Mouse (Mus musculus) right cerebral cortex, postnatal 25 days (tissue): ENCODE data around the gene Rhou.
"Not testable (repeated sequence)": the region's sequence is repeated elsewhere in the genome, so short reads cannot be mapped to it uniquely, and the experiment has no call there.

Experiments used
- DNase-seq: peaks from one replicate; pipeline ENCODE4 v3.0.0; 2022

The Rhou gene

DNA sequence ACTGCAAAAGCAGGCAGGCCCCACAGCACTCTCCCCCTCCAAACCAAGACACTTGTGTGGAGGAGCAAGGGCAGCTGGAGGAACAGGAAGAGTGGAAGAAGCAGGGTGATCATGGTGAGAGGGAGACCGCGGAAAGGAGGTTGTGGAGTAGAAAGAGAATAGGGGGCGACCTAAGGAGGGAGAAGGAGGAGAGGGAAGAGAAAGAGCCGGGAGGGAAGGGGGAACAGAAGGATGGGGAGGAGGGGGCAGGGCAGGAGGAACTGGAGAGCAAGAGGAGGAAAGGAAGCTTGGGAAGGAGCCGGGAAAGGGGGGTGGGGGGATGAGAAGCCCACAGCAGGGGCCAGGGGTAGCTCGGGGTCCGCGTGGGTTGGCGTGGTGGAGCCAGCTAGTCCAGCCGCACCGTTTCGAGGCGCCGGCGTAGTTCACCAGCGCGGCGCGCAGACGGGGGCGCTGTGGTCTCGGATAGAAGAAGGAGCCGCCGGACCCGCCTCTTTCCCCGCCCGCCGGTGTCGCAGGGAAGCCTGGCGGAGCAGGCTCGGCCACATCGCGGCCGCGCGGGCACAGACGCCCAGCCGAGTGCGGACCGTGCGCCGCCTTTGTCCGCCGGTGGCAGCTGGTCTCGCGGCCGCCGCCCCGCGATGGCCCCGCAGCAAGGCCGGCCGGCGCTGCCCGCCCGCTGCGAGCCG lies at the start of gene Rhou:
Rhou (plus strand) TSS at position 622 of the 686 bp plus-strand sequence.
- DNase-seq = peak; percentile 93

DNA sequence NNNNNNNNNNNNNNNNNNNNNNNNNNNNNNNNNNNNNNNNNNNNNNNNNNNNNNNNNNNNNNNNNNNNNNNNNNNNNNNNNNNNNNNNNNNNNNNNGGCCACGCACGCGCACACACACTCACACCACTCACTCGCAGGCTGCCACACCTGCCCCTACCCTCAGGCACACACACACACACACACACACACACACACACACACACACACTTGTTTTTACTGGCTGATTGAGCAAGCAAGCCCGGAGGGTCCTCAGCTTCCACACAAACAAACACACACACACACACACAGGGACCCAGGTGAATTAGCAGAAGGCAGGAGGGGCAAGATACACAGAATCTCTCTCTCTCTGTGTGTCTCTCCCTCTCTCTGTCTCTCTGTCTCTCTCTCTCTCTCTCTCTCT lies 41.1 kb upstream of the Rhou start:
- DNase-seq = not testable (repeated sequence)

DNA sequence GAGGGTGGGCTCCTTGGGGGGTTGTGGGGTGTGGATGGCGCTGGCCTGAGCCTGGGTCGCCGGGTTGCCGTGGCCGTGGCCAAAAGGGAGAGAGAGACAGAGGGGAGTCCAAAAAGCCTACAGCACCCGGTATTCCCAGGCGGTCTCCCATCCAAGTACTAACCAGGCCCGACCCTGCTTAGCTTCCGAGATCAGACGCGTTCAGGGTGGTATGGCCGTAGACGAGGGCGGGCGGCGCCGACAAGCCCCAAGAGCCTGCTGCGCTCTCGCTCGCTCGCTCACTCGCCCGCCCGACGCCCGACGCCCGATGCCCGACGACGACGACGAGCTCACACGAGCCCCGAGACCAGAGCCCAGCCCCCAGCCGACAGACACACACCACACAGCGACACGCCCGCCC lies 30.2 kb upstream of the Rhou start:
- not testable (repeated sequence) for DNase-seq

DNA sequence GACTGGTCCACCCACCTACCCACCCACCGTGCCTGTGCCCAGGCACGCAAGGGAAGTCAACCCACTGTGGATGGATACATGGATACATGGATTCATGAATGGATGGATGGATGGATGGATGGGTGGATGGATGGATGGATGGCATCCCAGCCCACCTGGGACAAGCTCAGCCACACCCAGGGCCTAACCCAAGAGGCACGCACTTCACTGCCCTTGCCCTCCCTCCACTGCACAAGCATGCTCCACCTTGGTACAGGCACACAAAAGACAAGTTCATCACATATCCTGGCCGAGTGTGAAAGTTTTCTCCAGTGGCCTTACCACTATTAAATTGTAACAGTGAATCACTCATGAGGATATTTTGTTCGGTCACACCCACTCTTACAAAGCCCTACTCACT lies 29.5 kb upstream of the Rhou start:
- DNase-seq = no peak

DNA sequence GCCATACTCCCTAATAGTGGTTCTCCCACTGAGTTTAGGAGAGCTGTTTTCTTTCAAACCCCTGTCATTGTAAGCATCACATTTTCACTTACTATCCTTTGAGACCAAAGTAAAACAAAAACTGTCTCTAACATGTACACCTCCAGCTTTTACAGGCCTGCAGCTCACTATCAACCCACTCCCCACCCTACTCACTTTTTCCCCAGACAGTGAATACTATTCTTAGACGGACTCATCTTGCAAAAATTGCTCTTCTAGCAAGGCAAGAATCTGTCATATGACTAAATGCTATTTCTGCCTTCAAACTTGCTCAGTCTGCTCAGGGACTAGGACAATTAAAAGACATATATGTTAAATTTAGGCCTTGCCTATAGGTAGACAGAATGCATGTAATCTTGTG lies 29.0 kb upstream of the Rhou start:
- DNase-seq = no peak

DNA sequence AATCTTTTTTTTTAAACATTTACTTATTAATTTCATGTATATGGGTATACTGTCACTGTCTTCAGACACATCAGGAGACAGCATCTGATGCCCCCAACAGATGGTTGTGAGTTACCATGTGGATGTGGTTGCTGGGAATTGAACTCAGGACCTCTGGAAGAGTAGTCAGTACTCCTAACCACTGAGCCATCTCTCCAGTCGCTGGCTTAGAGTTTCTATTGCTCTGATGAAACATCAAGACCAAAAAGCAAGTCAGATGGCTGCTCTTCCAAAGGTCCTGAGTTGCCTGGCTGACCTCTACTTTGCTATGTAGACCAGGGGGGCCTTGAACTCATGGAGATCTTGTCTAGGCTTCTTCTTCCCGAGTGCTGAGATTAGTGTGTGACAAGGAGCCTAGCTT lies 28.0 kb upstream of the Rhou start:
- no peak for DNase-seq

DNA sequence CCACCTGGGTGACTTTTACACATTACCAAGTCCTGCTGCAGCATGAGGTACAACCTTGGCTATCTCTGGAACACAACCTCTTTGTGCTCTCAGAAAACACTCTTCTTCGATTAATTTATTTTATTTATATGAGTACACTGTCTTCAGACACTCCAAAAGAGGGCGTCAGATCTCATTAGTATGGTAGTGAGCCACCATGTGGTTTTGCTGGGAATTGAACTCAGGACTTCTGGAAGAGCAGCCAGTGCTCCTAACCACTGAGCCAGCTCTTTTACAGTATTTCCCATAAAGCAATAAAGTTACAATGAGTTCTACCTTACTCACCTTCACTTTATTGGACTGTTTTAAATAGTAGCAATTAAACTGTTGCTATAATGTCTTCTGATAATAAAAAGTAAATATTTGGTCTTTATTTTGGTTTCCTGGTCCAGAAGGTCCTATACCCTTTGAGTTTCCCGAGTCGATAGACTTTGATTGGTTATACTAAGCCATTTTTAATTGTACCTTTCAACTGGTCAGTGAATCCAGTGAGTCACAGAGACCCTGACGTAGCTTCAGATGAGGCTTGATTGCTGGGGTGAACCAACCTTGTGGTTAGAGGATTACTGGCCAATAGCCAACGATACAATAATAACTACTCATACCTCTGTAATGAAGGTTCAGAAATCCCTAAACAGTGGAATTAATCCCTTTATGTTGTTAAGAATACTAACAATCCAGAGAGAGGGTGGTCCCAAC lies 26.1 kb upstream of the Rhou start:
- no peak for DNase-seq

DNA sequence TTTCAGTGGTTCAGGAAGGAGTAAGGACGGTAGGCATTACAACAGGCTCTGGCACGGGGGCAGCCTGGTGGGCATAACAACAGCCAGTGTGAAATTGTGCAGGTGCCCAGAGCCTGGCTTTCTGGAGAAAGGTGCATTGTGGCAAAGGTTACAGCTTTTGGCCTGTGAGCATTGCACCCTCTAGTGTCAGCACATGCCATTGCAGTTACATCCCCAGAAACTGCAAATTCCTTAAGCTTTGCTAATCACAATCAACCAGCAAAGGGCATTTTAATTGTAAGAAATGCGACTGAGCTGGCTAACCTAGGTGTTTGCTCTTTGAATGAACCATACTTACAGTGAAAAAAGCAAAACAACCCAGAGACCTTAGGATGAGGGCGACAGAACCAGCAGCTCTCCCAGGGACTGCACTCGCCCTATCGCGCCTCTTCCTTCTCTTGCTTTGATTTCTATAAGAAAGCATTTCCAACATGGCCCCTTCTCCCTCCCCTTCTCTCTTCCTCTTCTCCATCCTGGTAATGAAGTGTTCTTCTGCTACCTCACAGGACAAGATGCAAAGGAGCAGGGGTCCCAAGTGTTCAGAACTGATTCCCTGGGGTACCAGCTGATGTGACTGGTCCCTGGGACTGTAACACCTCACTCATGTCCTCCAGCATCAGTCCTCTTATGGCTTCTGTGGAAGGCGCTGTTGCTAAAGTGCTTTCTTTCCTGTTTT lies 25.3 kb upstream of the Rhou start:
- peak; percentile 29 for DNase-seq

DNA sequence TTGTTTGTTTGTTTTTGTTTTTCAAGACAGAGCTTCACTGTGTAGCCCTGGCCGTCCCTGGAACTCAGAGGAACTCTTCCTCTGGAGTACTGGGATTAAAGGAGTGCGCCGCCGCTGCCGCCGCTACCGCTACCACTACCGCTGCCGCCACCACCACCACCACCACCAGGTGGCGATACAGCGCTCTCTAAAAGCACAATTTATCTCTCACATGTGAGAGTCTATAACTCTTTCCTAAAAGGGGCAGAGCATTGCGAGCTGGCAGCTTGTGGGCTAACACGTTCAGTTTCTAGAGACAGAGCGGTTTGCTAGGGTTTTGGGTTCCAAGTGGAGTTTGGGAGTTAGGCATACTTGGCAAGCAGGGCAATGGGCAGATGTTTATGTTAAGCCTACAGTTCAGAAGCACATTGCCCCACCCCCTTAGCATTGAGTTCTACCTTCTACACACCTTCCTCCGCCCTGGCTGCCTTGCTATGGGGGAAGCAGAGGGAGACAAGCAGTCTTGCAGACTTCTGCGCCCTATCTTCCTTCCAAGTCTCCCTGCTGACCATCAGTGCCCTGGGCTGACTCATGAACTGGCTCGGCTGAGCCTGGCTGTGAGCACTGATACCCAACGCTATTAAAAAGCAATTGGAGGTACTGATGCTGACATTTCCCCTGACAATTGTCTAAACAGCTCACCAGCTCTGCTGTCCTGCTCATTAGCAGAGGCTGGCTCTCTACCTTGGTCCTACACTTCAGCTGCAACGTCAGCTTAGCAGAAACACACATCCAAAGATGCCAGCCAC lies 24.6 kb upstream of the Rhou start:
- DNase-seq = peak; percentile 72

DNA sequence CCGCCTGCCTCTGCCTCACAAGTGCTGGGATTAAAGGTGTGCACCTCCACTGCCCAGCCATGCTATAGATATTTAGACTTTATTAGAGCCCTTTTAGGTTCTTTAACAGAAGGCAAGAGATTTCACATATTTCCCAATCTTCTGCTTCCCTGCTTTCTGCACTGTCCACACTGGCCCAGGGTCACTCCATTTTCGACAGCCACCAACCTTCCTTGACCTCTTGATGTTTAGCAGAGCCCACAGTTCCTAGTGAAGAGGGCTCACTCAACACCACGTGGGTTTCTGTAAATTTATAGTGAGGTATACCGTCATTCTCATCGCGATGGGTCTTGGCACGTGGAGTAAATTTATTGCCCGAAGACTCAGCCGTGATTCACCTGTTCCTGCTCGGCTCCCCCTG lies 23.7 kb upstream of the Rhou start:
- no peak for DNase-seq

DNA sequence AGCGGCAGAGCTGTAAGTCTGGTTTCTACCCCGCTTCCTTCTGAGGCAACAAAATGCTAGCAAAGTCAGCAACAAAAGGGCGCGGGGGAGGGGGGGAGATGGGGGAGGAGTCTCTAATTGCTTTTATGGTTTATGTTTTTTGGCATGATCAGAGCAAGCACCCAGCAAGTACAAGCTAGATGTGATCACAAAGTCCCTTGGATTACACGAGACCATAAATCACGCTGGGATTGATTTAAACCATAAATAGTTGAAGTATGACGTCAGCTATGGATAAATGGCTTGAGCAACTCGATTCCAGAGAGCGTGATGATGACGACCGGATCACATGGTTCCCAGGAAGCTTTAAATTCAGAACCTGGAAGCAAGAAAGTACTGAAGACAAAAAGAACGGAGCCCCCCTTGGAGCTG lies 22.9 kb upstream of the Rhou start:
- DNase-seq = no peak

DNA sequence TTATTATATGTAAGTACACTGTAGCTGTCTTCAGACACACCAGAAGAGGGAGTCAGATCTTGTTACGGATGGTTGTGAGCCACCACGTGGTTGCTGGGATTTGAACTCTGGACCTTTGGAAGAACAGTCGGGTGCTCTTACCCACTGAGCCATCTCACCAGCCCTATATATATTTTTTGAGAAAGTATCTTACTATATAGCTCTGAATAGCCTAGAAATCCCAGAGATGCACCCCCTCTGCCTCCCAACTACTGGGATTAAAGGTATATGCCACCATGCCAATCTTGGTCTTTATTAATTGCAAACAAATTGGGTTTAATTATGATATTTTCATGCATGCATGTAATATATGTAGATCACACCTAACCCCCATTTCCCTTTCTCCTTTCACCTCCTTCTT lies 22.0 kb upstream of the Rhou start:
- not testable (repeated sequence) for DNase-seq

DNA sequence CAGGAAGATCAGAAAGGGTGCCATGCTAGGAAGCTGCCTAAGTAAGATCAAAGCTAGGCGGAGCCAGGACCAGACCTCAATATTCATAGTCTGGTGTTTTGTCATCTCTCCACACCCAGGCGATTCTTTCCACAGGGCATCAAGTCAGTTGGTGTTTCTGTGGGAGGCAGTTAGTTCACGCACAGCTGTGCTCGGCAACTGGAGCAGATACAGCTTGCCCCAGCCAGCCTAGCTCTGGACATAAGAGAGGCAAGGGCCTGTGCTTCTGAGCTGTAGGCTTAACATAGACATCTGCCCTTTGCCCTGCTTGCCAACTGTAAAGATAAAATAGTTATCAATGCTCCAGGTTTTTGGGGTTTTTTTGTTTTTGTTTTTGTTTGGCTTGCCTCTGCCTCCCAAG lies 21.5 kb upstream of the Rhou start:
- no peak for DNase-seq

DNA sequence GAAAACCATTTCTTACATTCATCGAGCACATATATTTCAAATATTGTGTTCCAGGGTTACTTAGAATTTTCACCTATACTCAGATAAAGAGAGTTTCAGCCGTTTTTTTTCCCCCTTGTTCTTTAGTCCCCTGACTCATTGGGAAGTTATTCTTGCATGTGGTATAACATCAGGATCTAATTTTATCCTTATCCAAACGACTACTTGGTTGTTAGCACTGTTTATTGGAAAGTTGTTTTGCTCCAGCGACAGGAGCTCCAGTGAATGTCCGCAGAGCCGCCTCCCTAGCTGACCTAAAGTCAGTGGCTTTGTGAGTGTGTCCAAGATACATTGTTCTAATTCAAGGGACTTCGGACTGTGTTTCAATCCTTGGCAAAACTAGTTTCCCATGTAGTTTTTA lies 19.9 kb upstream of the Rhou start:
- no peak for DNase-seq

DNA sequence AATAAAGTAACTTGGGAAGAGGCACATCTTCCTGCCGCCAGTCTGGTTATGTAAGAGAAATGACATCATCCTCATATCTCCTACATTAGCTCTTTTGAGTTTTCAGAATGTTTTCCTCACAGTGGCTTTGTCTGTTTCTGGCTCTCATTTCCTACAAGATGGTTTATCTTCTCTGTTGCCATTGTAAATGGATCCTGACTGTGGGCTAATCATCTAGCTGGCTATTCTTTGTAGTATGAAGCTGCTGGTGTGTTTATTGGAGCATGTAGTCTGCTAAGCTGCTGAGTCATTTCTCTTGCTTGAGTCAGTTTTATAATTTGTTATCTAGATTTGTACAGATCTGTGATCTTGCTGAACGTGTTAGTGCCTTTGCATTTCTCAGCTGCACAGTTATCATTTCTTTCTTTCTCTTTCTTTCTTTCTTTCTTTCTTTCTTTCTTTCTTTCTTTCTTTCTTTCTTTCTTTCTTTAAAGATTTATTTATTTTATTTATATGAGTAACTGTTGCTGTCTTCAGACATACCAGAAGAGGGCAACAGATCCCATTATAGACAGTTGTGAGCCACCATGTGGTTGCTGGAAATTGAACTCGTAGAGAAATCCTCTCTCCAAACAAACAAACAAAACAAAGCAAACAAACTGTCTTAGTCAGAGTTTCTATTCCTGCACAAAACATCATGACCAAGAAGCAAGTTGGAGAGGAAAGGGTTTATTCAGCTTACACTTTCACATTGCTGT lies 19.2 kb upstream of the Rhou start:
- no peak for DNase-seq

DNA sequence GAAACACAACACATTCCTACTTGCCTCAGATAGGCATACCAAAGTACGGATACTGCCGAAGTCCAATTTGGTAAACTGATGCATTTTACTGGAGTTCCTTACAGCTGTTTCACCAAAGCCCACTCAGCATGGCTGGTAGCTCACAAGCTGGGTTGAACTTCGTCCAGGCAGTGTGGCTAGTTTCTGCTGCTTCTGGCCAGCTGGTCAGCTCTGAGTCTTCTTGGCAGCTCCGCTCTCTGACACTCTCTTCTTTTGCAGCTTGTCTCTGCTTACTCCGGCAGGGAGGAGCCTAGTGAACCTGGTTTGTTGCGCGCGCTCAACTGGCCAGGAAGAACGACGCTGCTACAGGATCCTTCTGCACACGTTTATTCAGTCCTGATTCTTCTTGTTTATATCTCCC lies 18.1 kb upstream of the Rhou start:
- DNase-seq = no peak

DNA sequence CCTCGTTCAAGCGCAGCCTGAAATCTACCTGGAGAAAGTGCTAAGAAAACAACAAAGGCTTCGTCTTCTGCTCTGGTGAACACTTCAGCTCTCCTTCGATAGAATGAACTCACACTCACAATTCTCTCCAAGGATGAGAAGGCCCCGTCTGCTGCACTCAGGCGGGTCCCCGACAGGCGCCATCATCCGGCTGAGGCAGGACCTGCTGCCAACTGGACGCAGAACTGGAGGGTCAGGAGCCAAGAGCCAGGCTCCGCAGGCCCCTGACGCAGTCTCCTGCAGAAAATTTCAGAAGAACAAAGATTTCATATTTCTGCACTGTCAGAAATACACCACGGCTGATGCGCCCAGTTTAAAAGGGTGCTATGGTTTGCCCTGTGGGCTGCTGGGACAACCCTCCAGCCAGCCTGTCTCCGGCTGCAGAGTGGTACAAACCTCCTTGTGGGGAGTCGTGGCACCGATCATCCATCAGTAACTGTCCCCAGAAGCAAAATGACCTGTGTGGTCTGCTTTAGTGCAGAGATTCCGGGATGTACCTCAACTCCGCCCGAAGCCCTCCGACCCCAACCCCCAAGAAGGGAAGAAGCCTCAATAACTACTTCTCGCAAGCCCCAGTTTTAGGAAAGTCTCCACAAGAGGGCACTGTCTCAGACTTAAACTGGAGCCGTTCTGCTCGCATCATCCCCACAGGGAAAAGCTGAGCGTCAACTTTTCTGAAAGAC lies 10.2 kb upstream of the Rhou start:
- DNase-seq = no peak

DNA sequence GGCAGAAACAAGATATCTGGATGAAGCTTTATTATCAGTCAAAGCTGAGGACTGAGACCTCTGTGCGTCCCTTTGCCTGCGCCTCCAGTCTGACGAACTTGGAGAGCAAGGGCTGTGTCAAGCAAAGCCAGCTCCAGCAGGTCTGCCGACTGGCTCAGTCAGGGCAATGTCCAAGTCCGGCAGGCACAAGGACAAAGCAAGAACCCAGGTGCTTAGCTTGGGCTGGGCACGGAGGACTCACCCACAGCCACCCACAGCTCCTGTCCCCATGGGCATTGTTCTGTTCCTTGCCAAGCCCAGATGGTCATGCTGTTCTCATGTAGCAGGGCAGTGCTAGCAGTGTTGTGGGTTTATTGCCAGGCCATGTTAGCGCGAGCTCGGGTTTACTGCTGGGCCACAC lies 8.5 kb upstream of the Rhou start:
- DNase-seq = no peak

DNA sequence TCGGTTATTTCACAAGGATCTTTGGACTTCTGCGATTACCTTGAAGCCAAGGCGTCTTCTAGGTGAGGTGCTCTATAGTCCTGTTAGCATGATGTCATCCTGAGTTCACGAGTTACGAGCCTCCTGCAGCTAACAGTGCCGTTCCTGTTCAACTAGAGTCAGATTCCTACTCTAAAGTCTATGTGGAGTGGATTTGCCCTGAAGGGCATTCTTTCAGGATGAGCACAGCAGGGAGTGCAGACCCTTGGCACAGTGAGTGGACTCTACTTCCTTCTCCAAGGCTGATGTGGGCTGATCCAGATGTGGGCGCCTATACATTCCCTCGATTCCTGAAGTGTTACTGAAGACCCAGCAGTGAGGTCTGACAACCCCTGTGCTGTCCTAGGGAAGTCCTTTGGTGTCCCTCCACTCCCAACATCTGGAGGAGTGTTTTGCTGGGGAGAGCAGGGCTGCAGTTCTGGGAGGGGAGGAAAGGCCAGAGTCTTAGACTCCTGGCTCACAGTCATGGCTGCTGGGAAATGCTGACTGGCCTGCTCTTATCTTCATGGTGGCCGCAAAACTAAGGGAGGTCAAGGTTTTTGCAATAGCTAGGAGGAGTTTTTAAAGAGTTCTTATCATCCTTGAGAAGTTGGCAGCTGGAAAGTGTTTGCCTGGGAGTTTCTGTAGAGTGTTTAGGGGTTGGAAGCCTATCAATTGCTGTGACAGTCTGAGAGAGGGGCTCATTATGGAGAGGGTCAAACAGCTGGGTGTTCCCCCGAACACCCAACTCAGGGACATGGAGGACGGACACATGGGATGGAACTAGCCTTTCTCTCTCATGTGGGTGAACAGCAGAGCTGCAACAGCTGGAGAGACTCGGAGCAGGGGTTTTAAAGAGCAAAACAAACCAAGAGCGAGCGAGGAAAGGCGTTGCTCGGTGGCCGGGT lies 5.2 kb upstream of the Rhou start:
- DNase-seq = no peak

DNA sequence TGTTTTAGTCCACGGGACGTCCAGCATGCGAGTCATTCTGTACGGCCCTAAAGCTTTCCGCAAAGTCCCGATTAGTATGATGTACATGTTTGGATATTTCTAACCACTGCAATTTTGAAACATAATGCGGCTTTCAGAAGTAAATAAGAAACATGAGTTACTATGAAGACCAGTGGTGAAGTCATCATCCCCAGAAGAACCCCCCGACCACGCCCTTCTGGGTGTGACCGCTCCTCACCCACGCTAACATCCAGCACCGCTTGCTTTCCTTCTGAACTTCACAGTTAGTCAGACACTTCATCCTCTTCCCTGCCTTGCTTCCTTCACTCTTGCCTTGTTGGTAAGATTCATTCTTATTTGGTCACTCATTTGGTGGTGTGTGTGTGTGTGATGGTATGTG lies 4.2 kb upstream of the Rhou start:
- no peak for DNase-seq
